Mouse (Mus musculus): Measurements from ENCODE around the gene Col5a3.

- no peak for TF ChIP-seq CTCF (IDR thresholded peaks at IDR 0.05; ENCODE audit: low read depth, low read length)
- TF ChIP-seq POLR2A (IDR thresholded peaks at IDR 0.05; ENCODE audit: extremely low read depth, insufficient read depth, low read length): no peak
Observed at GRCm38 (mm10) chr9:20734692-20735091, 80.2 kb downstream of the Col5a3 start.
